Mouse (Mus musculus) neural tube, embryonic 11.5 days (tissue): ENCODE data around the gene Mag. TPM values are rescaled to one million over a fixed set of nuclear protein-coding genes. Genes with fewer than 3 reads are reported as not detected.

Experiments
- ATAC-seq: fragments of 200-750 bp; cut with Nextera tagmentation; 2 replicates; pipeline ENCODE4 v1.8.0; 2017; ENCODE audit warnings: moderate number of reproducible peaks, mild to moderate bottlenecking, moderate TSS enrichment, moderate library complexity; ENCODE audit not compliant: insufficient read depth, low FRiP score, low TSS enrichment
- DNase-seq: peaks from one replicate; pipeline ENCODE4 v3.0.0-alpha.2; 2015; ENCODE audit warnings: low spot score
- H3K27ac ChIP-seq: fragments of 300-500 bp; sonication (generic); 2 replicates; pipeline ENCODE4 v1.5.1; 2014; ENCODE audit warnings: low read depth, mild to moderate bottlenecking, low read length
- H3K27me3 ChIP-seq: fragments of 300-500 bp; sonication (generic); 2 replicates; pipeline ENCODE4 v1.6.1; 2014; ENCODE audit warnings: mild to moderate bottlenecking, low read length, mixed read lengths; ENCODE audit not compliant: control insufficient read depth, insufficient read depth
- H3K36me3 ChIP-seq: fragments of 300-500 bp; sonication (generic); 2 replicates; pipeline ENCODE4 v1.6.1; 2014; ENCODE audit warnings: mild to moderate bottlenecking, low read length, moderate library complexity, mixed read lengths; ENCODE audit not compliant: control insufficient read depth, insufficient read depth
- H3K4me1 ChIP-seq: fragments of 300-500 bp; sonication (generic); 2 replicates; pipeline ENCODE4 v1.6.1; 2014; ENCODE audit warnings: low read length, mixed read lengths; ENCODE audit not compliant: control insufficient read depth, insufficient read depth
- H3K4me2 ChIP-seq: fragments of 300-500 bp; sonication (generic); 2 replicates; pipeline ENCODE4 v1.6.1; 2014; ENCODE audit warnings: low read depth, mild to moderate bottlenecking, moderate library complexity
- H3K4me3 ChIP-seq: fragments of 300-500 bp; sonication (generic); 2 replicates; pipeline ENCODE4 v1.5.1; 2014; ENCODE audit warnings: low read depth, low read length
- H3K9ac ChIP-seq: fragments of 300-500 bp; sonication (generic); 2 replicates; pipeline ENCODE4 v1.6.1; 2014; ENCODE audit warnings: mild to moderate bottlenecking, low read length
- H3K9me3 ChIP-seq: fragments of 300-500 bp; sonication (generic); 2 replicates; pipeline ENCODE4 v1.6.1; 2016; ENCODE audit warnings: low read length; ENCODE audit not compliant: control insufficient read depth
- WGBS: fragments of 180-500 bp; shearing (Covaris S2); extraction: QIAGEN DNeasy Blood & Tissue Kit; methylation state at CpG from one replicate; pipeline ENCODE4 v1.1.7; 2014; 5-methylcytosine and 5-hydroxymethylcytosine counted together
- polyA plus RNA-seq: library from polyadenylated mRNA; unstranded; fragments of >200 nt; fragmentation: Nextera tagmentation; extraction: Ambion mirVana; gene quantifications from 2 replicates; pipeline ENCODE4 v1.2.1, GENCODE M21; 2014

Gene Mag
- polyA plus RNA-seq, 1 experiment from 2014 or later = 0.41 TPM

GRCm38 (mm10) chr7:30891746-30892145 lies 22.9 kb downstream of the Mag start:
- Histone ChIP-seq H3K4me2 (no peak overlapping the region), H3K4me3 (no peak overlapping the region), H3K27ac (no peak overlapping the region), H3K36me3 (no peaks in the 10 kb centered on the region), H3K4me1 (no peaks in the 10 kb centered on the region), H3K9ac (no peak overlapping the region), H3K9me3 (no peaks in the 10 kb centered on the region), H3K27me3 (no peaks in the 10 kb centered on the region)
- DNase-seq (no peak), ATAC-seq (no peak)
- WGBS = 83% methylated on average over 9 of the region's 9 CpGs

GRCm38 (mm10) chr7:30890681-30891080 lies 24.0 kb downstream of the Mag start:
- H3K4me2 ChIP-seq = no peak overlapping the region
- no peaks in the 10 kb centered on the region for H3K36me3 ChIP-seq
- no peak for DNase-seq
- H3K27ac ChIP-seq = no peak overlapping the region
- H3K4me1 ChIP-seq = no peaks in the 10 kb centered on the region
- no peak for ATAC-seq
- 69% methylated on average over 2 of the region's 2 CpGs for WGBS
- H3K4me3 ChIP-seq = no peak overlapping the region
- H3K9me3 ChIP-seq = no peaks in the 10 kb centered on the region
- H3K27me3 ChIP-seq = no peaks in the 10 kb centered on the region
- no peak overlapping the region for H3K9ac ChIP-seq

GRCm38 (mm10) chr7:30888786-30889185 lies 25.9 kb downstream of the Mag start:
- Histone ChIP-seq H3K27me3 (no peaks in the 10 kb centered on the region), H3K9me3 (no peaks in the 10 kb centered on the region), H3K9ac (no peak overlapping the region), H3K4me2 (no peak overlapping the region), H3K36me3 (no peaks in the 10 kb centered on the region), H3K27ac (no peak overlapping the region), H3K4me3 (no peak overlapping the region), H3K4me1 (no peaks in the 10 kb centered on the region)
- ATAC-seq (no peak), DNase-seq (no peak)
- 74% methylated on average over 7 of the region's 7 CpGs for WGBS

- DNase-seq = no peak
- no peaks in the 10 kb centered on the region for H3K27me3 ChIP-seq
- H3K36me3 ChIP-seq = no peaks in the 10 kb centered on the region
- WGBS = 84% methylated on average over 14 of the region's 14 CpGs
- no peaks in the 10 kb centered on the region for H3K9me3 ChIP-seq
- H3K9ac ChIP-seq = no peak overlapping the region
- H3K27ac ChIP-seq = no peak overlapping the region
- no peaks in the 10 kb centered on the region for H3K4me1 ChIP-seq
- no peak for ATAC-seq
- H3K4me3 ChIP-seq = no peak overlapping the region
- H3K4me2 ChIP-seq = no peak overlapping the region
These were observed 27.0 kb downstream of the Mag start for GRCm38 (mm10) chr7:30887568-30888188.

- DNase-seq (no peak), ATAC-seq (no peak)
- Histone ChIP-seq H3K4me1 (no peaks in the 10 kb centered on the region), H3K4me3 (no peak overlapping the region), H3K4me2 (no peak overlapping the region), H3K36me3 (no peaks in the 10 kb centered on the region), H3K9ac (no peak overlapping the region), H3K27me3 (no peaks in the 10 kb centered on the region), H3K9me3 (no peaks in the 10 kb centered on the region), H3K27ac (no peak overlapping the region)
- WGBS = 85% methylated on average over 4 of the region's 4 CpGs
These were observed 27.8 kb downstream of the Mag start for GRCm38 (mm10) chr7:30886852-30887251.

GRCm38 (mm10) chr7:30884047-30884446 lies 30.6 kb downstream of the Mag start:
- ATAC-seq (no peak), DNase-seq (no peak)
- Histone ChIP-seq H3K4me2 (no peak overlapping the region), H3K9me3 (no peaks in the 10 kb centered on the region), H3K4me1 (no peaks in the 10 kb centered on the region), H3K27ac (no peak overlapping the region), H3K27me3 (no peaks in the 10 kb centered on the region), H3K36me3 (no peaks in the 10 kb centered on the region), H3K9ac (no peak overlapping the region), H3K4me3 (no peak overlapping the region)

GRCm38 (mm10) chr7:30881367-30881766 lies 33.3 kb downstream of the Mag start:
- H3K4me3 ChIP-seq = no peak overlapping the region
- H3K36me3 ChIP-seq = no peaks in the 10 kb centered on the region
- H3K9me3 ChIP-seq = no peaks in the 10 kb centered on the region
- H3K9ac ChIP-seq = no peak overlapping the region
- no peak overlapping the region for H3K4me2 ChIP-seq
- H3K27me3 ChIP-seq = no peaks in the 10 kb centered on the region
- ATAC-seq (no peak), DNase-seq (no peak)
- 87% methylated on average over 3 of the region's 3 CpGs for WGBS
- H3K4me1 ChIP-seq = no peaks in the 10 kb centered on the region
- no peak overlapping the region for H3K27ac ChIP-seq

- H3K4me1 ChIP-seq = no peaks in the 10 kb centered on the region
- no peak within 1 kb of the TSS for H3K4me3 ChIP-seq
- no peaks in the 10 kb centered on the region for H3K9me3 ChIP-seq
- H3K9ac ChIP-seq = no peak within 1 kb of the TSS
- H3K27ac ChIP-seq = no peak within 1 kb of the TSS
- ATAC-seq (no peak), DNase-seq (no peak)
- H3K27me3 ChIP-seq = no peaks in the 10 kb centered on the region
- H3K4me2 ChIP-seq = no peak within 1 kb of the TSS
- no peaks in the 10 kb centered on the region for H3K36me3 ChIP-seq
- WGBS = 75% methylated on average over 7 of the region's 7 CpGs
These were observed 34.5 kb downstream of the Mag start, which contains the start of gene Cd22 for GRCm38 (mm10) chr7:30880176-30880575. Gene Cd22, minus strand, starts transcription at chr7:30880342.

GRCm38 (mm10) chr7:30878950-30879349 lies 35.7 kb downstream of the Mag start:
- Histone ChIP-seq H3K9ac (no peak overlapping the region), H3K4me1 (no peaks in the 10 kb centered on the region), H3K27me3 (no peaks in the 10 kb centered on the region), H3K27ac (no peak overlapping the region), H3K9me3 (no peaks in the 10 kb centered on the region), H3K4me2 (no peak overlapping the region), H3K4me3 (no peak overlapping the region), H3K36me3 (no peaks in the 10 kb centered on the region)
- DNase-seq (no peak), ATAC-seq (no peak)
- 87% methylated on average over 6 of the region's 6 CpGs for WGBS
